Mouse (Mus musculus) induced T-regulatory cell, adult 2 months (primary cell): ENCODE measurements around the gene Phf11d.
"Not testable (repeated sequence)": the region's sequence is repeated elsewhere in the genome, so short reads cannot be mapped to it uniquely, and the experiment has no call there.

ENCODE experiments used
- DNase-seq: peaks from one replicate; pipeline ENCODE4 v3.0.0-alpha.2; 2012; ENCODE audit warnings: low read depth

Phf11d gene

GRCm38 (mm10) chr14:59365244-59365644 is at the start of gene Phf11d:
TSS of gene Phf11d (minus strand) at chr14:59365470.
- DNase-seq: no peak

GRCm38 (mm10) chr14:59414979-59415378 is 49.7 kb upstream of the Phf11d start:
- DNase-seq: not testable (repeated sequence)

GRCm38 (mm10) chr14:59396999-59397398 is 31.7 kb upstream of the Phf11d start:
- DNase-seq: peak; percentile 72

GRCm38 (mm10) chr14:59395281-59395680 is 30.0 kb upstream of the Phf11d start, which contains the start of gene Phf11c:
TSS of gene Phf11c (minus strand) at chr14:59395381.
- DNase-seq: no peak

- DNase-seq: not testable (repeated sequence)
Observed at GRCm38 (mm10) chr14:59390181-59390580, 24.9 kb upstream of the Phf11d start.

- no peak for DNase-seq
Observed at GRCm38 (mm10) chr14:59389532-59389931, 24.3 kb upstream of the Phf11d start.

GRCm38 (mm10) chr14:59370348-59371068 is 5.2 kb upstream of the Phf11d start:
- DNase-seq: no peak

GRCm38 (mm10) chr14:59366386-59367105 is 1.3 kb upstream of the Phf11d start:
- DNase-seq: no peak

GRCm38 (mm10) chr14:59341189-59341588 is 24.1 kb downstream of the Phf11d start, which contains the start of gene Phf11b:
TSS of gene Phf11b (minus strand) at chr14:59341351.
- DNase-seq: peak; percentile 83

GRCm38 (mm10) chr14:59339541-59339940 is 25.7 kb downstream of the Phf11d start:
- peak; percentile 50 for DNase-seq

- not testable (repeated sequence) for DNase-seq
Observed at GRCm38 (mm10) chr14:59336056-59336455, 29.2 kb downstream of the Phf11d start.

GRCm38 (mm10) chr14:59330499-59330898 is 34.8 kb downstream of the Phf11d start:
- DNase-seq: peak; percentile 25

GRCm38 (mm10) chr14:59319970-59320369 is 45.3 kb downstream of the Phf11d start:
- DNase-seq: not testable (repeated sequence)

- not testable (repeated sequence) for DNase-seq
Observed at GRCm38 (mm10) chr14:59319036-59319435, 46.2 kb downstream of the Phf11d start.
